19 mouse cellular contexts compared by ENCODE assay signal in the genomic region with DNA sequence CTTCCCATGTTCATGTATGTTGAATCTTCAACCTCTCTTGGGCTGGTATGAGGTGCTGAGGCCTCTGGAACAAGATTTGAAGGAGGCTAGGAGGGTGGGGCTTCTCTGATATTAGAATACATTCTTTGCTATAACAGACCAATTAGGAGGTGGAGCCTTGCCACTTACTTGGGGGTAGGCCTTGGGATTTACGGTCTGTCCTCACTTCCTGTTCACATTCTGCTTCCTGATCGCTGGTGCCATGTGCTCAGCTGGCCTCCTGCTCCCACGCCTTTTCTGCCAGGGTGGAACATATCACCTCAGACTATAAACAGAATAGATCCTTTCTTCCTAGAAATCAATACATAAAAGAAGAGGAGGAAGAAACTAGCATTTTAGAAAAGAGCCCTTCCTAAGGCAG.
"Had no signal": no experiment of that assay in that cellular context is flagged by ENCODE, and none has a peak within 500 bp of the region (broad histone marks: within the 10 kb centered on the region; RNA-seq: fewer than 3 reads in every experiment).

No protein-coding gene starts in this region.

- DNase-seq: kidney, adult 8-10 months; kidney, postnatal 10 days; kidney, postnatal 36 days; layer of hippocampus, postnatal 36 days; liver, postnatal 0 days; lung, embryonic 14.5 days; thymus, adult 2 months; thymus, postnatal 14 days; thymus, postnatal 4 days had no signal

- H3K4me2 ChIP-seq: kidney, embryonic 15.5 days; limb, embryonic 12.5 days; limb, embryonic 15.5 days; liver, embryonic 11.5 days; lung, embryonic 14.5 days; midbrain, embryonic 13.5 days had no signal

- H3K9me3 ChIP-seq: kidney, embryonic 15.5 days; limb, embryonic 12.5 days; limb, embryonic 15.5 days; midbrain, embryonic 13.5 days had no signal

- H3K4me3 ChIP-seq: kidney, embryonic 15.5 days; left cerebral cortex, adult 2 months; limb, embryonic 12.5 days; limb, embryonic 15.5 days; midbrain, embryonic 13.5 days had no signal

- H3K36me3 ChIP-seq: kidney, embryonic 15.5 days; limb, embryonic 12.5 days; limb, embryonic 15.5 days; midbrain, embryonic 13.5 days had no signal

- H3K9ac ChIP-seq: kidney, embryonic 15.5 days; limb, embryonic 12.5 days; limb, embryonic 15.5 days; liver, embryonic 14.5 days; liver, postnatal 0 days; lung, embryonic 14.5 days; midbrain, embryonic 13.5 days had no signal

- ATAC-seq: liver, postnatal 0 days; lung, postnatal 0 days; midbrain, embryonic 13.5 days; midbrain, embryonic 16.5 days had no signal

- H3K27ac ChIP-seq: kidney, embryonic 15.5 days; left cerebral cortex, adult 2 months; limb, embryonic 12.5 days; limb, embryonic 15.5 days; liver, embryonic 14.5 days; macrophage; midbrain, embryonic 13.5 days had no signal

- H3K4me1 ChIP-seq: kidney, embryonic 15.5 days; limb, embryonic 12.5 days; limb, embryonic 15.5 days; midbrain, embryonic 13.5 days had no signal

- H3K27me3 ChIP-seq: kidney, embryonic 15.5 days; limb, embryonic 12.5 days; limb, embryonic 15.5 days; midbrain, embryonic 13.5 days had no signal
